Mouse (Mus musculus) heart, embryonic 13.5 days (tissue): ENCODE data around the gene Dgcr6. TPM values are rescaled to one million over a fixed set of nuclear protein-coding genes. Genes with fewer than 3 reads are reported as not detected.

Experiments
- ATAC-seq: fragments of 200-750 bp; cut with Nextera tagmentation; 2 replicates; pipeline ENCODE4 v1.8.0; 2017; ENCODE audit warnings: moderate TSS enrichment; ENCODE audit not compliant: insufficient number of reproducible peaks, low FRiP score, low TSS enrichment; ENCODE audit errors: extremely low read depth
- H3K27ac ChIP-seq: fragments of 300-500 bp; sonication (generic); replicated peaks from 2 replicates; pipeline ENCODE4 v1.5.1; 2015; ENCODE audit warnings: moderate library complexity, mild to moderate bottlenecking, inconsistent platforms
- H3K27me3 ChIP-seq: fragments of 300-500 bp; sonication (generic); replicated peaks from 2 replicates; pipeline ENCODE4 v1.6.1; 2015; ENCODE audit warnings: mild to moderate bottlenecking, inconsistent platforms
- H3K36me3 ChIP-seq: fragments of 300-500 bp; sonication (generic); 2 replicates; pipeline ENCODE4 v1.6.1; 2015; ENCODE audit warnings: mild to moderate bottlenecking, inconsistent platforms
- H3K4me1 ChIP-seq: fragments of 300-500 bp; sonication (generic); 2 replicates; pipeline ENCODE4 v1.6.1; 2015; ENCODE audit warnings: inconsistent platforms
- H3K4me2 ChIP-seq: fragments of 300-500 bp; sonication (generic); 2 replicates; pipeline ENCODE4 v1.6.1; 2015; ENCODE audit warnings: inconsistent platforms, mild to moderate bottlenecking, moderate library complexity
- H3K4me3 ChIP-seq: fragments of 300-500 bp; sonication (generic); 2 replicates; pipeline ENCODE4 v1.5.1; 2015; ENCODE audit warnings: moderate library complexity, mild to moderate bottlenecking, inconsistent platforms
- H3K9ac ChIP-seq: fragments of 300-500 bp; sonication (generic); 2 replicates; pipeline ENCODE4 v1.6.1; 2015; ENCODE audit warnings: inconsistent platforms, mild to moderate bottlenecking, moderate library complexity
- H3K9me3 ChIP-seq: fragments of 300-500 bp; sonication (generic); 2 replicates; pipeline ENCODE4 v1.6.1; 2016; ENCODE audit warnings: inconsistent platforms
- WGBS: fragments of 180-500 bp; shearing (Covaris S2); methylation state at CpG from one replicate; pipeline ENCODE4 v1.1.7; 2015; ENCODE audit warnings: mixed read lengths; 5-methylcytosine and 5-hydroxymethylcytosine counted together
- polyA plus RNA-seq: library from polyadenylated mRNA; unstranded; fragments of >200 nt; fragmentation: Nextera tagmentation; extraction: Ambion mirVana; gene quantifications from 2 replicates; pipeline ENCODE4 v1.2.1, GENCODE M21; 2015

Gene Dgcr6
- polyA plus RNA-seq, 1 experiment from 2014 or later = 50.5 TPM

DNA sequence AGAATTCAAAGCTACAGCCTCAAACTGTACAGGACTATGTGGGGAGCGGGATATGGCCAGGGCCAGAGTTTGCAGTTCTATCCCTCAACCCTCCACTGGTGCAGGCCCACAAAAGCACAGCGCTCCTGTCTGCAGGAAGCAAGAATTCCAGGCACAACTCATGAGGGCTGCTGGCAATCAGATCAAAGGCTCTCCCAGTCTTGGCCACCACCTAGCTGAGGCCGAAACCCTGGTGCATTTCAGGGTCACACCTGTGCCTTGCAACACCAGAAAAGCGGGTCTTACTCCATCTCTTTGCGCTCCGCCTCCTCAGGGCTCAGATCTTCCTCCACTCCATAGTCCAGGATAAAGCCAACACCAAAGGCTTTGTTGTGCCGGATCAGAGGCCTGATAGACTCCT, 31.6 kb downstream of the Dgcr6 start:
- no peak for ATAC-seq
- Histone ChIP-seq H3K4me2 (no peak overlapping the region), H3K4me3 (no peak overlapping the region), H3K36me3 (no peaks in the 10 kb centered on the region), H3K9ac (no peak overlapping the region), H3K9me3 (no peaks in the 10 kb centered on the region), H3K4me1 (peaks cover 19% of the 10 kb centered on the region), H3K27me3 (peaks cover 10% of the 10 kb centered on the region; the same call in 1 of the 2 replicates), H3K27ac (no peak overlapping the region)
- 86% methylated on average over 7 of the region's 7 CpGs for WGBS

DNA sequence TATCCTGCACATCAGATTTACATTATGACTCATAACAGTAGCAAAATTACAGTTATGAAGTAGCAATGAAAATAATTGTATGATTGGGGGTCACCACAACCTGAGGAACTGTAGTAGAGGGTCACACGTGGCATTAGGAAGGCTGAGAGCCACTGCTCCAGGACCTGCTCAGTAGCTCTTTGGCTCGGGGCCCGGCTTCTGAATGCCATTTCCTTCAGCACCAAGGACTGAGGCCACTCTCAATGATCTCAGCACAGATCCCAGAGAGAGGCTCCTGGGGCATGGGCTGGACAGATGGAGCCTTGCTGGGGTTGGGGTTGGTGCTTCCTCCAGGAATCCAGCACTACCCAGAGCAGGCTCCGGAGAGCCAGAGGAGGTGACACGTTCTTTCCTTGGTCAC, 34.4 kb downstream of the Dgcr6 start:
- Histone ChIP-seq H3K4me2 (no peak overlapping the region), H3K9me3 (peaks cover under 1% of the 10 kb centered on the region; the same call in 1 of the 2 replicates), H3K4me1 (peaks cover 30% of the 10 kb centered on the region), H3K36me3 (no peaks in the 10 kb centered on the region), H3K4me3 (no peak overlapping the region), H3K27me3 (peaks cover 10% of the 10 kb centered on the region; the same call in 1 of the 2 replicates), H3K27ac (no peak overlapping the region), H3K9ac (no peak overlapping the region)
- WGBS = 77% methylated on average over 5 of the region's 5 CpGs
- ATAC-seq = no peak

DNA sequence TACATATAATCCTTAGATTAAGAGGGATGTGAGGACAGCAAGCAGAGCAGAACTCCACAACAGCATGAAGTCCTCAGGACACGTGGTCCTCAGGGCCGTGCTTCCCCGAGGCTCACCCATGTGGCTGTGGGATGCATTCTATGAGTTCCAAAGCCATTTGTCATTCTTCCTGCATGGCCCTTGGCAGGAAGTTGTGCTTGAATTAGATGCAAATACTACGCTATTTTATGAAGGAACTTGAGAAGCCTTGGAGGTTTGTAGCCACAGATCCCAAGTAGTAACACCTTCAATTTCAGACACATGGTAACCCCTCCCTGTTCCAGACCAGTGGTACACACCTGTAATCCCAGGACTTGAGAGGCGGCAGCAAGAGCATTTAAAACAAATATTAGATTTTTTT, 43.7 kb downstream of the Dgcr6 start:
- H3K4me3 ChIP-seq = no peak overlapping the region
- no peak for ATAC-seq

DNA sequence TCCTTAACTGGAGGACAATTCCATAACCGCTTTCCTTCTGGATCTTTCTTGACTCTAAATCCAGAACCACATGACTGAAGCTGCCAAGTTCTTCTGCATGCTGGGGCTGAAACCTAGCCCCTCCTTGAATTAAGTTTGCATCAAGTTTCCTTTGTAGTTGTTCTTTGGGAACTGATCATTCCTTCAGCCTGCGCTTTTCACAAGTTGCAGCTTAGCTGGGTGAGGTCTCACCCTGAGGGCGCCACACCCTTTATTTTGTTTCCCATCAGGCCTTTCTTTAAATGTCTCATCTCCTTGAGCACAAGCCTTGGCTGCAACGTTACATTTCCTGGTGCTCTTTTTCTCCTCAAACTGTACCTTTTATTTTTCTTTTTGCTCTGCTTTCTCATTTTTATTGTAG, 50.2 kb downstream of the Dgcr6 start:
- Histone ChIP-seq H3K9ac (no peak overlapping the region), H3K9me3 (no peaks in the 10 kb centered on the region), H3K4me3 (no peak overlapping the region), H3K4me1 (peaks cover 10% of the 10 kb centered on the region), H3K4me2 (no peak overlapping the region), H3K27ac (no peak overlapping the region), H3K36me3 (no peaks in the 10 kb centered on the region), H3K27me3 (no peaks in the 10 kb centered on the region)
- WGBS = 70% methylated on average over 4 of the region's 4 CpGs
- ATAC-seq = no peak

More for the DNA sequence above, 43.7 kb downstream of the Dgcr6 start:
- Histone ChIP-seq H3K4me2 (no peak overlapping the region), H3K9ac (no peak overlapping the region), H3K9me3 (peaks cover 10% of the 10 kb centered on the region; the same call in 1 of the 2 replicates), H3K4me1 (peaks cover 9% of the 10 kb centered on the region), H3K27me3 (0 out of 2 replicates have a peak, but pooled peaks cover 2% of the 10 kb centered on the region), H3K36me3 (no peaks in the 10 kb centered on the region), H3K27ac (no peak overlapping the region)
- 31% methylated on average over 5 of the region's 5 CpGs for WGBS

DNA sequence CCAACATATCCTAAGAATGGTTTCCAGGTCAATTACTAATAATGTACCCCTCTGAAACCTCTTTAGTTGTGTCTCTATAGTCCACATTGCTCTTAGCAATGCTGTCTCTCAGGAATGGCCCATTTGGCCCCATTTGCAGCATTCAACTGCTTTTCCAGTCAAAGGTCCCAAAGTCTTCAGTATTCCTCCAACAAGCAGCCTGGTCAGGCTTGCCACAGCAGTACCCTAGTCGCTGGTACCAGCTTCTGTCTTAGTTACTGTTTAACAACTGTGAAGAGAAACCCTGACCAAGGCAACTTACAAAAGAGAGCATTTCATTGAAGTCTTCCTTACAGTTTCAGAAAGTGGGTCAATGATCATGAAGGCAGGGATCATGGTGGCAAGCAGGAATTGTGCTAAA, 50.7 kb downstream of the Dgcr6 start:
- no peak for ATAC-seq
- H3K4me2 ChIP-seq = no peak overlapping the region
- no peak overlapping the region for H3K9ac ChIP-seq
- peaks cover 10% of the 10 kb centered on the region for H3K4me1 ChIP-seq
- H3K27ac ChIP-seq = no peak overlapping the region
- no peaks in the 10 kb centered on the region for H3K9me3 ChIP-seq
- no peak overlapping the region for H3K4me3 ChIP-seq
- H3K36me3 ChIP-seq = no peaks in the 10 kb centered on the region
- no peaks in the 10 kb centered on the region for H3K27me3 ChIP-seq
- WGBS = 89% methylated on average over 1 of the region's 1 CpGs

DNA sequence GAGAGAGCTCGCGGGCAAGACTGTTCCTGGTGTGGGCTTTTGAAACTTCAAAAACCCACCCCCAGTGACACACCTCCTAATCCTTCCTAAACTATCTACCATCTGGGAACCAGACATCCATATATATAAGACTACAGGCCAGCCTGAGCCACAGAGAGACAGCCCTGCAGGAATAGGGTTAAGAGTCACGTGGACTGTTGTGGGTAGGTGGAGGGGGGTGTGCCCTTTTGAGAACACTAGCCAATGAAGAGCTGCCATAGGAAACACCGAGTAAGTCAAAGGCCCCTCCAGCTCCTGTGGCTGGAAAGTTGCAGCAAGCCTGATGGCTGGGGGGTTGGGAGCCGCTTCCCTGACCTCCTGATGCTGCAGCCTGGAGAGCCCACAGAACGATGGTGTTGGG, 51.1 kb downstream of the Dgcr6 start:
- Histone ChIP-seq H3K4me3 (no peak overlapping the region), H3K4me1 (peaks cover 10% of the 10 kb centered on the region), H3K9ac (no peak overlapping the region), H3K4me2 (no peak overlapping the region), H3K27ac (no peak overlapping the region), H3K9me3 (no peaks in the 10 kb centered on the region), H3K36me3 (no peaks in the 10 kb centered on the region), H3K27me3 (no peaks in the 10 kb centered on the region)
- no peak for ATAC-seq
- WGBS = 36% methylated on average over 6 of the region's 6 CpGs

DNA sequence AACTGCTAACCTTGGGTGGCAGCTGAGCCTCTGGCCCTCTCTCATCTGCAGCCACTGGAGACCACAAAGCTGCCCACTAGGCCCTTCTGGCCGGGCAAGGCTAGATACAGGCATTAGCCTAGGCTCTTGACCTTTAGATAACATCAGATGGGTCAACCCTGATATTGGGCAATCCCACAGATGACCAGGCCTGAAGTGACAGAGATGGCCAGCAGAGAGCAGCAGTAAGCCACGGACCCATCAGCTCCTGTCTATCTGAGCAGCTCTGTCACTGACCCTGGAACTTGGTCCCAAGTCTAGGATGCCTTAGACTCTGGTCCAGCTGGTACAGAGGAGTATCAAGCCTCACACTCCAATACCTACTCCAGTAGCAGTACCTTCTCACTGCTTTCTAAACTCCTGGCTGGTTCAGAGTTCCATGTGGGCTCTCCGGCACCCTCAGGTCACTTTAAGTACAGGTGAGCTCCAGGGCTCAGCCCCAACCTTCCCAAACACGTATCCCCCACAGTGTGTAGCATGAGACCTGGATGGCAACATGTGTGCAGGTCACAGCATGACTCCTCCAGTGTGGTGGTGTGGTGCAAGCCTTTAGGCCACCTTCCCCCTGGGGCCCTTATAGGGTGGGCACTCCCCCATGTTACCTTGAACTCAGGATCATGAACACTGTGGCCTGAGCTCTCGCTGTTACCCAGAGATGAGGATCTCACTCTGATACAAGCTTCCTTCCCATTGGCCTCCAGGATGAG, 55.7 kb downstream of the Dgcr6 start:
- Histone ChIP-seq H3K9ac (no peak overlapping the region), H3K4me3 (no peak overlapping the region), H3K9me3 (peaks cover 17% of the 10 kb centered on the region), H3K27ac (no peak overlapping the region), H3K4me2 (no peak overlapping the region), H3K36me3 (no peaks in the 10 kb centered on the region), H3K4me1 (peaks cover 14% of the 10 kb centered on the region), H3K27me3 (no peaks in the 10 kb centered on the region)
- 49% methylated on average over 5 of the region's 5 CpGs for WGBS
- ATAC-seq = no peak

DNA sequence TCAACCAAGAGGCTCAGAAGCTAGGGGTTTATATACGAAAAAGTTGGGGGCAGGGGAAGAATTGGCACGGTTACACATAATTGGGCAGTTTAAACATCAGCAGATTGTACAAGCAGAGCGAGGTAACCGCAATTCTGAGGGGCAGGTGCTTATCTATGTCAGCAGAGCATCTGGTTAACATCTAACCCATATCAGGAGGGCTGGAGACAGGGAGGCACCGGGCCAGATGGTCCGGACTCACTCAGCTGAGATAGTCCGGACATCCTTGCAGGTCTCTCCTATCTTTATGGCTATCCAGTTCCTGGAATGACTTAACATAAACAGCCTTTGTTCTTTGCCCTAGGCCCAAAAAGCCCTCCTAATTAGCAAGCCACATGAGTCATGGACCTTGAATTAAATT, 58.4 kb downstream of the Dgcr6 start:
- H3K4me3 ChIP-seq = no peak overlapping the region
- WGBS = 55% methylated on average over 7 of the region's 7 CpGs
- peaks cover 17% of the 10 kb centered on the region for H3K9me3 ChIP-seq
- no peaks in the 10 kb centered on the region for H3K36me3 ChIP-seq
- ATAC-seq = no peak
- no peak overlapping the region for H3K27ac ChIP-seq
- peaks cover 14% of the 10 kb centered on the region for H3K4me1 ChIP-seq
- no peaks in the 10 kb centered on the region; the same call in 1 of the 2 replicates for H3K27me3 ChIP-seq
- no peak overlapping the region for H3K9ac ChIP-seq
- H3K4me2 ChIP-seq = no peak overlapping the region

DNA sequence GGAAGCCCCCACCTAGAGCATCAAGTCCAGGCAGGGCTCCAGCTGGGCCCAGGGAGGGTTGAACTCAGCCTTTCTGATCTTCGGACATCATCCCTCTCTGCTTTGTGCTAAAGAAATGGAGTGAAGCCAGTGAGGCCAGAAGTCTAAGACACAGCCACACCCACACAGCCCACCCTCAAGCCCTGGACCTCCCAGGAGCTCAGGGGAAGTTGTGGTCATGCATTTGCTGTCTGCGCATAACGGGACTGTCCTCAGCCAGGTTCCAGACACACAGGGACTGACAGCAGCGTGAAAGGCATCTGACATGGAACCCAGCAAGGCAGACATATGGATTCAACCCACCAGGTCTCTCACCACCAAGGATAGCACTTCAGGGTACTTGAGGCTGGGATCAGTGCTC, 63.8 kb downstream of the Dgcr6 start:
- no peak overlapping the region for H3K27ac ChIP-seq
- 77% methylated on average over 4 of the region's 4 CpGs for WGBS
- no peak overlapping the region for H3K4me3 ChIP-seq
- H3K4me1 ChIP-seq = peaks cover 4% of the 10 kb centered on the region; the same call in 1 of the 2 replicates
- H3K27me3 ChIP-seq = peaks cover 4% of the 10 kb centered on the region; the same call in 1 of the 2 replicates
- no peak overlapping the region for H3K4me2 ChIP-seq
- H3K9ac ChIP-seq = no peak overlapping the region
- ATAC-seq = no peak
- no peaks in the 10 kb centered on the region for H3K36me3 ChIP-seq
- H3K9me3 ChIP-seq = 0 out of 2 replicates have a peak, but pooled peaks cover 2% of the 10 kb centered on the region

DNA sequence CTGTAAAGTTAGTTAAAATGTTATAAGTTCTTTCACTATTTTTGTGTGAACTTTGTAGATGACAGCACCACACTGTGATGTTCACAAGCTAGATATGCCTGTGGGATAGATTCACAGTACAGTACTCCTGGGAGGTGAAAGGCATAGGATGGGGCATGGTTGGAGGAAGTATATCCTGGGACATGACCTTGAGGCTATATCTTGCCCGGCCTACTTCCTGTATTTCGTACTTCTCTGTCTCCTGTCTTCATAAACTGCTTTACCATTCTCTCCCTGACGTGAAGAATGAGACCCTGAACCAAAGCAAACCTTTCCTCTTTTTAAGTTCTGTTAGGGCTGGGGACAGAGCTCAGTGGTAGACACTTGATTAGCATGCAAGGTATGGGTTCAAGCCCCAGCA, 65.6 kb downstream of the Dgcr6 start:
- ATAC-seq = no peak
- no peak overlapping the region for H3K9ac ChIP-seq
- H3K4me2 ChIP-seq = no peak overlapping the region
- peaks cover 10% of the 10 kb centered on the region; the same call in 1 of the 2 replicates for H3K27me3 ChIP-seq
- WGBS = 59% methylated on average over 3 of the region's 3 CpGs
- H3K9me3 ChIP-seq = no peaks in the 10 kb centered on the region
- no peak overlapping the region for H3K27ac ChIP-seq
- H3K36me3 ChIP-seq = no peaks in the 10 kb centered on the region
- H3K4me1 ChIP-seq = no peaks in the 10 kb centered on the region
- H3K4me3 ChIP-seq = no peak overlapping the region

DNA sequence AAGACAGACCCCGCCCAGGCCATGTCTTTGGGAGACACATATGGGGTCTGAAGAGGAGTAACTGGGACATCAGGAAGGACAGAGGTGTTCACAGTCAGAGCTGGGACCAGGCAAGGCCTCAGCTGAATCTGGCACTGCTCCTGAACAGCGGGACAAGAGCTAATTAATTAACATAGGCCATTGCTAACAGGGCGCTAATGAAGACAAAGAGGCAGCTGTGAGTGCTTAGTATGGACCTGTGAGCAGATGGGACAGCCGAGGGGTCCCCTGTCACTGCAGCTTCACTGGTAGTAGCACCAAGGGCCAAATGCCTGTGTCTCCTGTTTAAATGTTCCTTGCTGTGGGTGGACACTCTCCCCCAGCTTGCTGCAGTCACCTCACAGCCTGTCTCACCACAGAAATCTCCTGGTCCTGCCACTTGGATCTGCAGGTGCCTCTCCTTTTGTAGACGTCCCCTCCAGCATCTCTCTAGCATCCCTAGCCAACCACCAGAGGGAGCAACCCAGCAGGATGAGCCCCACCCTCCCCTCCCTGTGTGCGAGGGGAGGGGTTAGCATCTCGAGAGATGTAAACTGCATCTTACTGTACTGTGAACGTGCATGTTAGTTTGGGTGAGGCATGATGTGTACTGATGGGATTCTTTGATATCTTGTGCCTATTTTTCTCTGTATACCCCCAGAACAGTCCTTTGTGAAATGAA, 66.5 kb downstream of the Dgcr6 start:
- peaks cover 18% of the 10 kb centered on the region for H3K27me3 ChIP-seq
- no peak overlapping the region for H3K4me3 ChIP-seq
- 24% methylated on average over 8 of the region's 8 CpGs for WGBS
- no peak overlapping the region for H3K9ac ChIP-seq
- H3K27ac ChIP-seq = no peak overlapping the region
- no peaks in the 10 kb centered on the region for H3K9me3 ChIP-seq
- H3K4me1 ChIP-seq = no peaks in the 10 kb centered on the region
- H3K36me3 ChIP-seq = no peaks in the 10 kb centered on the region
- H3K4me2 ChIP-seq = no peak overlapping the region
- ATAC-seq = no peak
